In the genomic region with DNA sequence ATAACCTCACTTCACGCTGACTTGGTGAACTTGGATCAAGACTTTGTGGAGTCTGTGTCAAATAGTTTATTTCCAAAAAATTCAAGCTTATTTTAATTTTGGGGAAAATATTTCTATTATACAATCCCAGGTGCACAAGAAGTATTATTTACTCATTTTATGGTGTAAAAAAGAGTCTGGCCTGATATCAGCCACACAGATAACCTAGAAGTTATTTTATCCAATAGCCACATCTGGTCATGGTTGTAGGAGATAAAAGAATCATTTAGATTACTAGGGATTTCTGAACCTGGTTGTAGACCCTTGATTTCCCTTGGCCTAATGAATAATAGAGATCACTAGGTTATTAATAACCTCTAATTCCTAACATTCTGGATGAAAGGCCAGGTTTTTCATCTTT, we compare ENCODE assay signal across 28 mouse cellular contexts.
"Had no signal": no experiment of that assay in that cellular context is flagged by ENCODE, and none has a peak within 500 bp of the region (broad histone marks: within the 10 kb centered on the region; RNA-seq: fewer than 3 reads in every experiment).

No protein-coding gene starts in this region.

- H3K4me3 ChIP-seq: limb, embryonic 10.5 days; limb, embryonic 12.5 days; limb, embryonic 13.5 days; limb, embryonic 15.5 days; liver, embryonic 12.5 days; liver, embryonic 13.5 days; liver, embryonic 15.5 days; lung, embryonic 15.5 days; megakaryocyte, embryonic 14.5 days; midbrain, embryonic 10.5 days; midbrain, embryonic 12.5 days; midbrain, embryonic 13.5 days; midbrain, embryonic 15.5 days; myocyte; neural tube, embryonic 12.5 days had no signal

- H3K27ac ChIP-seq: limb, embryonic 10.5 days; limb, embryonic 12.5 days; limb, embryonic 13.5 days; limb, embryonic 15.5 days; liver, embryonic 12.5 days; liver, embryonic 13.5 days; liver, embryonic 14.5 days; liver, embryonic 15.5 days; lung, embryonic 15.5 days; macrophage; midbrain, embryonic 10.5 days; midbrain, embryonic 12.5 days; midbrain, embryonic 13.5 days; midbrain, embryonic 15.5 days; neural tube, embryonic 12.5 days had no signal

- H3K9me3 ChIP-seq: limb, embryonic 10.5 days; limb, embryonic 12.5 days; limb, embryonic 13.5 days; limb, embryonic 15.5 days; liver, embryonic 12.5 days; liver, embryonic 13.5 days; liver, embryonic 15.5 days; lung, embryonic 15.5 days; megakaryocyte, embryonic 14.5 days; midbrain, embryonic 10.5 days; midbrain, embryonic 12.5 days; midbrain, embryonic 13.5 days; midbrain, embryonic 15.5 days; neural tube, embryonic 12.5 days had no signal

- H3K36me3 ChIP-seq: limb, embryonic 10.5 days; limb, embryonic 12.5 days; limb, embryonic 13.5 days; limb, embryonic 15.5 days; liver, embryonic 12.5 days; liver, embryonic 13.5 days; liver, embryonic 15.5 days; lung, embryonic 15.5 days; midbrain, embryonic 10.5 days; midbrain, embryonic 12.5 days; midbrain, embryonic 13.5 days; midbrain, embryonic 15.5 days; neural tube, embryonic 12.5 days had no signal

- H3K4me1 ChIP-seq: limb, embryonic 10.5 days; limb, embryonic 12.5 days; limb, embryonic 13.5 days; limb, embryonic 15.5 days; liver, embryonic 12.5 days; liver, embryonic 13.5 days; liver, embryonic 15.5 days; lung, embryonic 15.5 days; megakaryocyte, embryonic 14.5 days; midbrain, embryonic 10.5 days; midbrain, embryonic 12.5 days; midbrain, embryonic 13.5 days; midbrain, embryonic 15.5 days; neural tube, embryonic 12.5 days had no signal

- H3K9ac ChIP-seq: limb, embryonic 12.5 days; limb, embryonic 13.5 days; limb, embryonic 15.5 days; liver, embryonic 12.5 days; liver, embryonic 13.5 days; liver, embryonic 14.5 days; liver, embryonic 15.5 days; liver, postnatal 0 days; lung, embryonic 14.5 days; lung, embryonic 15.5 days; midbrain, embryonic 12.5 days; midbrain, embryonic 13.5 days; midbrain, embryonic 15.5 days; neural tube, embryonic 12.5 days had no signal

- DNase-seq: left cerebral cortex, postnatal 4 days; liver; liver, embryonic 13.5 days; liver, postnatal 0 days; lung, adult 18-20 months; lung, adult 2 months; lung, postnatal 10 days; lung, postnatal 14 days; lung, postnatal 36 days; lung, postnatal 4 days; midbrain, embryonic 14.5 days had no signal

- H3K27me3 ChIP-seq: limb, embryonic 12.5 days; limb, embryonic 13.5 days; limb, embryonic 15.5 days; liver, embryonic 12.5 days; liver, embryonic 13.5 days; liver, embryonic 15.5 days; lung, embryonic 15.5 days; megakaryocyte, embryonic 14.5 days; midbrain, embryonic 12.5 days; midbrain, embryonic 13.5 days; midbrain, embryonic 15.5 days; neural tube, embryonic 12.5 days had no signal
